Mouse (Mus musculus): Measurements from ENCODE around the gene Scrt2.
"Not testable (repeated sequence)": the region's sequence is repeated elsewhere in the genome, so short reads cannot be mapped to it uniquely, and the experiment has no call there.

DNA sequence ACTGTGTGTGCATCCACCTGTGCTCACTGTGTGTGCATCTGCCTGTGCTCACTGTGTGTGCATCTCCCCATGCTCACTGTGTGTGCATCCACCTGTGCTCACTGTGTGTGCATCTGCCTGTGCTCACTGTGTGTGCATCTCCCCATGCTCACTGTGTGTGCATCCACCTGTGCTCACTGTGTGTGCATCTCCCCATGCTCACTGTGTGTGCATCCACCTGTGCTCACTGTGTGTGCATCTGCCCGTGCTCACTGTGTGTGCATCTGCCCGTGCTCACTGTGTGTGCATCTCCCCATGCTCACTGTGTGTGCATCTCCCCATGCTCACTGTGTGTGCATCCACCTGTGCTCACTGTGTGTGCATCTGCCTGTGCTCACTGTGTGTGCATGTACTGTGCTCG, 18.5 kb upstream of the Scrt2 start:
- not testable (repeated sequence) for TF ChIP-seq GATA1, TAL1 (IDR thresholded peaks at IDR 0.05; ENCODE audit: low read length)

All from erythroblast, embryonic 14.5 days (primary cell).